Mouse (Mus musculus): ENCODE measurements around the gene Il16. TPM values are rescaled to one million over a fixed set of nuclear protein-coding genes. Genes with fewer than 3 reads are reported as not detected.

Il16 gene
- polyA plus RNA-seq, 1 experiment: 7.9 TPM

- no peak for DNase-seq (ENCODE audit: low spot score)
Observed at GRCm38 (mm10) chr7:83644761-83645160, 100.8 kb downstream of the Il16 start.

GRCm38 (mm10) chr7:83643581-83643980, 101.9 kb downstream of the Il16 start:
- no peak for DNase-seq (ENCODE audit: low spot score)

GRCm38 (mm10) chr7:83641163-83641562, 104.4 kb downstream of the Il16 start:
- DNase-seq (ENCODE audit: low spot score): no peak

GRCm38 (mm10) chr7:83640581-83640980, 104.9 kb downstream of the Il16 start:
- no peak for DNase-seq (ENCODE audit: low spot score)

GRCm38 (mm10) chr7:83639084-83639483, 106.4 kb downstream of the Il16 start:
- no peak for DNase-seq (ENCODE audit: low spot score)

- no peak for DNase-seq (ENCODE audit: low spot score)
Observed at GRCm38 (mm10) chr7:83637781-83638583, 107.5 kb downstream of the Il16 start.

DNA sequence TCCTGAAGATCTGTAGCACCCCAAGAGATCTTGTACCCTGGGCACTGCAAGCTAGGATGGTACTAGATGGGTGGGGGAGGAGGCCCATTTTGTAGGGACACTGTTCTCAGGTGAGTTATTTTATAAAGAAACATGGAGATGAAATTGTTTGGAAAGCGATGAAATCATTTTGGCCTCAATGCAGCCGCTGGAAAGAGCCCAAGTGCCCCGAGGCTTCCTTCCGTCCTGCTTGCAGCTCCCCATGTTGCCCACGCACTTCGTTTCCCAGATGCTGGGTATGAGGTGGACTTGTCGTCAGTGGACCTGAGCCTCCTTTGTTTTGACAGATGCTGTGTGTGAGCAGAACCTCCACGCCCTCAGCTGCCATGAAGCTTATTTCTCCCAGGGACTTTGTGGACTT, 109.1 kb downstream of the Il16 start:
- no peak for DNase-seq (ENCODE audit: low spot score)

- DNase-seq (ENCODE audit: low spot score): no peak
Observed at GRCm38 (mm10) chr7:83635726-83636125, 109.8 kb downstream of the Il16 start.

- no peak for DNase-seq (ENCODE audit: low spot score)
Observed at GRCm38 (mm10) chr7:83633856-83634255, 111.7 kb downstream of the Il16 start.

DNA sequence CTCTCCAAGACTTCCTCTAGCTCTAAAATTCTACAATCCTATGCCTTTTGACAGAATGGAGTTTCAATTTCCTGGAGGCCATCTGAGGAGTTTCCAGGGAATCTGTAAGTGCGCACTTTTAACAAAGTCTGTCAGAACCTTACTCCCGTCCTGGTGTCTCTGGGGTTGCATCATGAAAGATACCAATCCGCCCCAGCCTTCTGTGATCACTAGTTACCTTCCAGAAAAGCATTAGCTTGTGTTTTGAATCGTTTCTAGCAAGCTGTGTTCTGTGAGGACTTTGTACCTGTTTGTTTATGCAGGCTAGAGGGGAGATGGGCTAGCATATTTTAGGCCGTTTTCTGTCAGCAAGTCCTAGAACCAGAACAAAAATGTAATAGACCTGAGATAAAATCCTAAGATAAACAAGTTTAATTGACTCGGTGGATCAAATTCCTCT, 112.8 kb downstream of the Il16 start:
- no peak for DNase-seq (ENCODE audit: low spot score)

- DNase-seq (ENCODE audit: low spot score): peak; percentile 83
Observed at GRCm38 (mm10) chr7:83631828-83632681, 113.5 kb downstream of the Il16 start, which contains the start of gene Stard5. Stard5 (plus strand) TSS chr7:83631959.

- DNase-seq (ENCODE audit: low spot score): no peak
Observed at GRCm38 (mm10) chr7:83631073-83631827, 114.3 kb downstream of the Il16 start.

GRCm38 (mm10) chr7:83627369-83627768, 118.2 kb downstream of the Il16 start:
- no peak for DNase-seq (ENCODE audit: low spot score)

DNA sequence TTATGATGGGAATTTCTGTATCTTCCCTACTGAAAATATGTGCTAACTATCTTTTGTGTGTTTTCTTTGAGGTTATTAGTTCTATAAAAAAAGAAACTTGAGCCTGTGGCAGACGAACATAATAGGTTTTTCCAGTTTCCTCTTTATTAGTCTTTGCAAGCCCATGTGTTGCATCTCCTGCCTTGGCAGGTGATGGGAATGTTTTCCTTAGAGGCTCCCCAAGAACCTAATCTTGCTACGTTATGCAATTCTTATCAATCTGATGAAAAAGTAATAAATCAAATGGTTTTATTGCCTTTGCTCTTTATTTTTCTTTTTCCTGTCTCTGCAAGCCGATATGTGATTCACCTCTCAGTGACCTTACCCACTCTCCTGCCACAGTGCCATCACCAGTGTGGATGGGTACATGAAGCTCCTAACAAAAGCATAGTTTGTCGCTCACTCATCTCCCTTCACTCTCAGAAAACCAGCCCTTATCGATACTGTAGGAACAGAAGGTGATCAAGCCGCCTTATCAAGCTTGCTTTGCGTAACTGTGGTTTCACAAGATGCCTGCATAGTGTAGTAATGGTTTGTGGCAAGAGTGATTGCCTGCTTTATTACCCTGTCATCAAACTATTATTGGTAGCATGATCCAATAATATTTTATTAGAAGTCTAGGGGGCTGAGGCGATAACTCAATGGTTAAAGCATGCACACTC, 118.8 kb downstream of the Il16 start:
- DNase-seq (ENCODE audit: low spot score): no peak

DNA sequence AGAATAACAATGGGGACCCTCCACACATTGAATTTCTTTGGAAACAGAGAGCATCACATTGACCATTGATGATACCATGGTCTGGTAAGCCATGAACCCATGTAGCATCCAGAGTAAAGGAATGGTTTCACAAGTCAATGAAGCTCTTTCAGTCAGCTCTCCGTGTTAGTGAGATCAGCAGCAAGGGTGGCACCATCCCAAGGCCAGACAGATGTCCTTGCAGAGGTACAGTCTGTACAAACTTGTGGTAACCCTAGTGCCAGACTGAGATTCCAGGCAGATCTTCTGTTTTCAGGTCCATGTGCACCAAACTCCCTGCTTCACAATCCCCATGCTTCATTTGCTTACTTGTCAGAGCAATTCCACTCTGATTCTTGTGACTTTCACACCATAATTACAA, 121.5 kb downstream of the Il16 start:
- no peak for DNase-seq (ENCODE audit: low spot score)

DNA sequence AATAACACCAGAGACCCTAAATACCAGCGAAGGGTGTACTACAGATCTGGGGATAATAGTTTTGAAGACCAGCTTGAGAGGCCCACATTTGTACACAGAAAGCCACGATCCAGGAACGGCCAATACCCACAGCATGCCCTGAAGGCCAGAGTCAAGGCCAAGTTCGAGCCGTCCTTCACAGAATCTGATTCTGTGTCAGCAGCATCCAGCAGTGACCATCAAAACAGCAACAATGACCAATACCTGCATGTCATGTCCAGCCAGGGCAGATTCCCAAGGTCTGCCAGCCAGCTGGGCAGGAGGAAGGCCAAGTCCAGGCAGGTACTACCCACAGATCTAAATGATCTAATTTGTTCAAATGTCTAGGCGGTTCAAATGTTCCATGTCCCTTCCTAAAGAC, 122.9 kb downstream of the Il16 start:
- DNase-seq (ENCODE audit: low spot score): no peak

DNA sequence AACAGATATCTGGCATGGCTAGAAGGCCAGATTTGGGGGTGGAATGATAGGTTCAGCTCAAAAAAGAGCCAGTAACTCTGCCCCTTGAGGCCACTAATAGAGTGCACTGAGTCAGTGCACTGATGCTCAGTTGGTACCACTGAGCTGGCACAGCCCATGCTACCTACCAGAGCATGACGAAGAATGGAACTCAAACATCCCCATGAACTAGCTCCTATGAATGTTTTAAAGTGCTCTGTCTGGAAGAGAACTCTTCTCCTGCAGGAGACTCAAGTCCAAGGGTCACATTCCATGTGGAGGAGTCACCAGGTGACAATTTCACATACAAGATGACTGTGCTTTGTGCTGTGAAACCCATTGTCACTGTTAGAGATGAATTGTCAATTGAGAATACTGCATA, 126.8 kb downstream of the Il16 start:
- no peak for DNase-seq (ENCODE audit: low spot score)

DNA sequence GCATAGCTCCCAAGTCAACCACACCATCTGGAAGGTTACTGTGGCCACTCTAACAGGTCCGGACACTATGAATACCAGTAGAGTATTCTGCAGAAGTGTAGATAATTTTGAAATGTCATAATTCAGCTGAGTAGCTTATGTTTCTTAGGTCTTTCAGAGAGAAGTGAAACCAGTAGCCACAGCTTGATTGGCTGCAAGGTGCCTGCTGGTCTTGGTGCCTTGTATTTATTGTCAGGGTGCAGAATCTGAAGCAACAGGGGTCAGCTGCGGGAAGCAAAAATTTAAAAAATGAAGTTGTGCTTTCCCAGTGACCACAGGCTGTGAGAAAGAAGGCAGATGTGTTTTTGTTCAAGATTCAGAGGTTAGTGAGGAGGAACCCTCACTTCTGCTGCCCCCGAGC, 129.3 kb downstream of the Il16 start:
- peak; percentile 6 for DNase-seq (ENCODE audit: low spot score)

- peak; percentile 14 for DNase-seq (ENCODE audit: low spot score)
Observed at GRCm38 (mm10) chr7:83615815-83616214, 129.7 kb downstream of the Il16 start.

DNA sequence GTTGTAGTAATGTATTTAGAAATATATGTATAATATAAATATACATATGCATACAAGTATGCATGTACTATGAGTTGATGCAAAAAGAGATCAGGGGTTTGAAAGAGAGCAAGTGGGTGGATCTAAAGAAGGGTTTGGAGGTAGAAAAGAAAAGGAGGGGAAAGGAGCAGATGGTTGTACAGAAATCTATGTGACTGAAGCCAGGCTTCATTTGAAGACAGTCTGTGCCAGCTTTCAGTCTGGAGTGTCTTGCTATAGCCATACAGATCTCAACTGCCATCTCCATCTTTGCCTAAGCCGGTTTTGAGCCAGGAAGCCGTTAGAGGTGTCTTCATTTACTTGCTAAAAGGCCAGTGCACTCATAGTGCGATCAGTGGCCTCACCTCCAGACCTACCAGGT, 130.3 kb downstream of the Il16 start:
- DNase-seq (ENCODE audit: low spot score): peak; percentile 10

DNA sequence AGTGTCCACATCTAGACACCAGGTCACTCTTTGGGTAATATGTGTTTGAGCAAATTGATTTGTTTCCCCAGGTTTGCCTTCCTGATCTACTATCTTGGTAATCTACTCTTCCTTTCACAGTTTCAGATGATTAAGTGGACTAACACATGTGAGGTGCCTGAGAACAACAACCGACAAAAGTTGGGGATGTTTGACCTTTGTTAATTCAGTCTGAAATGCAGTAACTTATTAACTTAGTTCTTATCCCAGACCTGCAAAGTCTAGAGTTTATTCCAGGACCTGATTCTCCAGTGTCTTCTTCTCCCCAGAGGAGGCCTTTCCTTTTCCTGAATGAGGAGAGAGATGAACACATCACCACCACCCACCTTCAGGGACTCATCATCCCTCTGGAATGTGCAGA, 133.6 kb downstream of the Il16 start:
- no peak for DNase-seq (ENCODE audit: low spot score)

Measured in urinary bladder, adult 2 months (tissue).